Mouse (Mus musculus) CH12.LX (cell line): ENCODE data around the gene Trpc4ap.

Experiments used
- MAFK ChIP-seq: IDR thresholded peaks from 2 replicates; pipeline ENCODE4 v1.6.1; 2011; ENCODE audit warnings: low read length, improper control_type of control experiment; ENCODE audit not compliant: insufficient replicate concordance
- POLR2A ChIP-seq: IDR thresholded peaks from 2 replicates; pipeline ENCODE4 v1.6.1; 2011; ENCODE audit warnings: low read depth, mild to moderate bottlenecking, improper control_type of control experiment, low read length
- ZC3H11A ChIP-seq: IDR thresholded peaks from 2 replicates; pipeline ENCODE4 v1.6.1; 2012; ENCODE audit warnings: low read depth, mild to moderate bottlenecking, inconsistent platforms, low read length, improper control_type of control experiment

GRCm38 (mm10) chr2:155655759-155656372 lies 36.3 kb downstream of the Trpc4ap start:
- TF ChIP-seq POLR2A (no peak), ZC3H11A (no peak), MAFK (no peak)
